Mouse (Mus musculus) CD4-positive, CD25-positive, alpha-beta regulatory T cell, adult 2 months (primary cell): ENCODE measurements around the gene Ttf2.

Source experiments
- DNase-seq: peaks from one replicate; pipeline ENCODE4 v3.0.0-alpha.2; 2012; ENCODE audit warnings: low read depth, low spot score

Ttf2 gene

DNA sequence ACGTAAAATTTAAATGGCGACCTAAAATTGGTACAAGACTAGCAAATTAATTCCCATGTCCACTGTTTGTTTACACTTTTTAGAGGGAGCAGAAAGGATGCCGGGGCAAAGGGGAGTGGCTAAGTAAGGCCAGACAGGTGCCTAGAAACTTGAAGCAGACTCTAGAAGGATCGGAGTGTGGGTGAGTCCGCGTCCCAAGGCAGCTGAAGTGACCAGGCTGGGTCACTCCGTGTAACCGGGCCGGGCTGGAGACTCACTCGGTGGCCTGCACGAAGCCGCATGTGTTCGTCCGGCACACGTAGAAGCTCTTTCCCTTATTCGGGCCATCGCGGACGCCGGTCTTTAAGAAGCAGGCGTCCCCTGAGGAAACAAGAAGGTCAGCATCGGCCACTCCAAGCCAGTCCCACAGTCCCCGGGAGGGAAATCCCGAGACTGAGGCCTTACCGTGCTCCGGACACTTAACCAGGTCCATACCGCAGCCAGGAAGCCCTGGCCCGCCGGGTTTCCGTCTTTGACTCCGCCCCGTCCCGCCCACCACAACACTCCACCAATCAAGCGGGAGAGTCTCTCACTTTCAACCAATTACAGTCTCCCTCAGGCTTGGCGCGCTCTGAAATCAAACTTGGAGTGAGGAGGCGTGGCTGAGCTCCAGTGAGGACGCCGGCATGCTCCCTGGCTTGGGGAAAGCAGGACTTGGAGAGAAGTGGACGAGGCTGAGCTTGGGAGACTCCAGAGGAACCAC is at the start of gene Ttf2:
Gene Ttf2 (minus strand): TSS at position 488 of the 742 bp plus-strand sequence.
- peak; percentile 93 for DNase-seq

GRCm38 (mm10) chr3:101018494-101018893 is 49.0 kb upstream of the Ttf2 start:
- no peak for DNase-seq

- no peak for DNase-seq
Observed at GRCm38 (mm10) chr3:101016050-101016449, 46.6 kb upstream of the Ttf2 start.

DNA sequence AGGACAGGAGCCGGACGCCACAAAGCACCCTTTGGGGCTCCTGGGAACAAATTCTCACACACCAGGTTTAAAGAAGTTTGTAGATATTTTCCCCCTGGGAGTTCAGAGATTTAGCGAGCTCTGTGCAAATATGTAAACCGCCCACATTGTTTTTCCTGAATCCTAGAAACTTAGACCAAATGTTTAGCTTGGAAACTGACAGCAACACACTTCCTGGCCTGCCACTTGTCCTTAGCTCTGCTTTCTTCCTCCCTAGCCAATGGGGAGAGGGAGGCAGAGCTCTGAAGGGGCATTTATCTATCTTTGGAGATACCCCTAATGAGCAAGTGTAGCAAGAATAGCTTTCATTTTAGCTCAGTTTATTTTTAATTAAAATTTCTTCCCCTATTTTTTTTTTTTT is 45.8 kb upstream of the Ttf2 start:
- DNase-seq: no peak

- DNase-seq: peak; percentile 54
Observed at GRCm38 (mm10) chr3:101013536-101013935, 44.1 kb upstream of the Ttf2 start.

- peak; percentile 56 for DNase-seq
Observed at GRCm38 (mm10) chr3:101013005-101013404, 43.5 kb upstream of the Ttf2 start.

DNA sequence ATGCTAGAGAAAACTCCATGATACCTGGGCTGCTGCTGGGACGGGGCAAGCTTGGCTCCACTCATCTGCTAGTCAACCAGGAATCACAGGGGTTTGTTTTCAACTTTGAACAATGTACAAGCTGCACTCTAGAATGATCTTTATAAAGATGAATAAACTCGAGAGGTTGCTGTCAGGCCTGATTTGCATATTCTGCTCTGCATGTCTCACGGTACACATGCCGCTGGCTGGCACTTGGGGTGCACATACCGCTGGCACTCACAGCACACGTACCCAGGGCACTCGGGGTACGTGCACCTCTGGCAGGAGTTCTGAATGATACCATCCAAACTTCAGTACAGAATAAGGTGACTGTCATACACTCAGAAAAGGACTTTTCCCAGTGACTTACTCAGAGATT is 43.1 kb upstream of the Ttf2 start:
- peak; percentile 71 for DNase-seq

DNA sequence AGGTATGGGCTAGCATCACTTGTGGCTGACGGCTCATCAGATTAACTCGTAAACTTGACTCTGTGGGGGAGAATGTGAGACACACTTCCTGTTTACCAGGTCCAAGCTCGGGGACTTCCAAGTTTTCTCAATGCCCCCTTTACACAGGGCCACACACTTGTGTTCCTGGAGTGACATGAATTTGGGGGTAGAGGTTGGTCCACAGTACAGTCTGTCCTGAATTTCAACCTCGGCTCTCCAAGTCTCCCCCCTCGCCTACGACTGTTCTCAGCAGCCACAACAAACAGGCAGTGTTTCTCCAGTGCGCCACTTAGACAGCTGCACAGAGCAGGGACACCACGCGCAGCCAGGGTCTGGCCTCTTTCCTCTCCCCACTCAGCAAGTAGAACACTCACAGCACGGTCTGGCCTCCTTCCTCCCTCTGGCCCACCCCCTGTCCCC is 42.7 kb upstream of the Ttf2 start:
- peak; percentile 76 for DNase-seq

GRCm38 (mm10) chr3:101011203-101011600 is 41.7 kb upstream of the Ttf2 start:
- DNase-seq: peak; percentile 43

- DNase-seq: peak; percentile 78
Observed at GRCm38 (mm10) chr3:101010589-101011202, 41.2 kb upstream of the Ttf2 start.

DNA sequence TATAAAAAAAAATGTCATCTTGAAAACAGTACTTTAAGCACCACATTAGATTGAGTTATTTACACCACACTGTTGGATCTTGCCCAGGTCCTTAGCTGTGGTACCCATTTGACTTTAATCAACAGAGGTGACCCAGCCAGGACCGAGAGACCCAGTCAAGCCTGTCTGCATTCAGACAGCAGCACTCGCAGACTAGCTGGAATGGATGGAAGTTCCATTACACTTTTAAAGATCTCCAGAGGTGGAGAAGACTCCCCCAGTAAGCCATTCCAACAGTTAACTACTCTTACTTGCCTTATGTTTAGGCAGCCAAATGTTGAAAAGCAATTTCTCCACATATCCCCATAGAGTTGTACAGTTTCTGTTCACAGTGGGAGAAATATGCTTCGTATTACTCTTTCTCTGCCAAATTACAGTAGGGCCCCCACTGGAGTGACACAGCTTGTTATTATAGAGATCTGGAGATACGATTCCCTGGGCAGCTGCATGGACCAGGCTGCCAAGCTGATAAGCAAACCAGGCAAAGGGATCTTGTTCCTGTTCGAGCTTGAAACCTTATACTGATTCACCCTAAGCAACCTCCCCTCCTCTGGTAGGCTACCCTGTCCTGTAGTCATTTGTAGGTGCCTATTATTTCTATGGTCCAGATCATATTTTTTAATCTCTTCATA is 37.8 kb upstream of the Ttf2 start:
- DNase-seq: no peak

DNA sequence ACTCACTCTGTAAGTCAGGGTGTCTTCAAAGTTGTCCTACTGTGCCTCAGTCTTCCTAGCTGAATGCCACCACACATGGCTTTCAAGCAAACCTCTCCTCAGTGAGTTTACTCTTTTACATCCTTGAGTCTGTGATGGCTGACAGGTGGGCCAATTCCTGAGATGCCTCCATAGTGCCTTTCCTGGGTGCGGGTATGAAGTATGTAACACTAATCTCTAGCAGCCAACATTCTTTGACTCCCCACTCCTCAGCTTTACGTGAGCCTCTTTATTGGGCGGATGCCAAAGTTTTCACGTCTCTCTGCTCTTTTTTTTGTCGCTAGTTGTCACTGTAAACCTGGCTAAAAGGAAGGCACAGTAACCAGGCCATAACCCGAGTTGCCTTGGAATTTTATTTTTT is 35.9 kb upstream of the Ttf2 start:
- no peak for DNase-seq

GRCm38 (mm10) chr3:101003575-101004356 is 34.3 kb upstream of the Ttf2 start:
- no peak for DNase-seq

DNA sequence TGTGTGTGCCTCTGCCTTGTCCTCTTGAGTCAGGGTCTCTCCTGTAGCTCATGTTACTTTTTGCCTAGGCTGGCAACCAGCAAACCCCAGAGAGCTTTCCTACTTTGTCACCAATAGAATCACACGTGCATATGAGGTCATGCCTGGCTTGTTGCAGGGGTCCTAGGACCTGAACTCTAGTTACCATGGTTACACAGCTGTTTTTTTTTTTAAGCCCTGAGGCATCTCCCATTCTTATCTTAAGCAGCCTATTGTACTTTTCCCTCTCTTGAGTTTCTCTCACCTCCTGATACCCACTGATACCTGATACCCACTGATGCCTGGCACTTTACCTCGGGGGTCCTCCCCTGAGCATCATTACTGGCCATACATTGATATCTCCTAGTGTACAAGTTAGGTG is 30.3 kb upstream of the Ttf2 start:
- DNase-seq: no peak

GRCm38 (mm10) chr3:100998904-100999340 is 29.5 kb upstream of the Ttf2 start:
- DNase-seq: peak; percentile 94

- DNase-seq: peak; percentile 24
Observed at GRCm38 (mm10) chr3:100997785-100998570, 28.5 kb upstream of the Ttf2 start.

DNA sequence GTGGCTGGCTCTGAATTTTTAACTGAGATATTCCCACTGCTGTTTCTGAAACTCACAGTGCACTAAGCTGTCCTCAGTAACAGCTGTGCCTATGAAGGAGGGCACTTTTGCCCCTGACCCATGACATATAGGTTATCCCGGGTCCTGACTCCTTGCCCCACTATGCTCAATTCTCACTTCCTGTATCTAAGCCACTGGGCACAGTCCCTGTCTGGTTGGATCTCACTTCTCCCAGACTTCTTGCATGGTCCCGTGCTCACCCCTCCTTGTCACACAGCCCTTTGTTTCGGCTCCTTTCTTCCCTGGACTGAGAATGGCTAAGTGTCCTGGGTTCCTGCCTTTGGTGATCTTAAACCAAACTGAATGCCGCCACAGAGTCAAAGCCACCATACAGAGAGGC is 24.8 kb upstream of the Ttf2 start:
- DNase-seq: no peak

GRCm38 (mm10) chr3:100993718-100994117 is 24.3 kb upstream of the Ttf2 start:
- peak; percentile 47 for DNase-seq

DNA sequence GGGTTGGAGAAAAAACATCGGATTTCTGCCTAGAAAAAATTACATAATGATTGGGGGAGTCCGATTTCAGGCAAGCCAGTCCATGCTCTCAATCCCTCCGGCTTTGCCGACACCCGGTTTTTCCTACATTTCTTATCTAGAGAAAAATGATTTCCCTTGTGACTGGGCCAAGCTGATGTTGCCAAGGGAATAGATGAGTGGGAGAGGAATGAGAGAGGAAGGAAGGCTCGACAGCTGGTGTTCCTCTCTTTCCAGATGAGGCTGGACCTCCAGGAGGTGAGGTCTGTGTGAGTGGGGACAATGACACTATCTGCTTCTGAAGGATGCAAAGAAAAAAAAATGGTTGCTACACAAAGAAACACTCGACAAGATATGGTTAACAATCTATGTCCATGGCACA is 23.7 kb upstream of the Ttf2 start:
- DNase-seq: no peak

DNA sequence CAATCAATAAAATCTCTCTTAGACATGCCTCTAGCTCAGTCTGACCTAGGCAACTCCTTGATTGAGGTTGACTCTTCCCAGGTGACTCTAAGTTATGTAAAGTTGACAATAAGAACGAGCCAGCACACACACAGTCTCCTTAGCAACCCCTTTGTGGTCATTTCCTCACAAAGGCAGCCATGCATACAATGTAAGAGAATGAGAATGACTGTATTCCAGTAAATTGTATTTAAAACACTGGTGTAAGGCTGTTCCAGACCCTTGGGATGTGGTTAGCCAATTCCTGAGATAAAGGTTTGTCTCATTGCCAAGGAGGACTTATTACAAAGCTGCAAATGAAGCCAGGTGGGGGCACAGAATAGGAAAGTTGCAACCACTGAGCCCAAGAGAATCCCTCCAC is 20.8 kb upstream of the Ttf2 start:
- no peak for DNase-seq

DNA sequence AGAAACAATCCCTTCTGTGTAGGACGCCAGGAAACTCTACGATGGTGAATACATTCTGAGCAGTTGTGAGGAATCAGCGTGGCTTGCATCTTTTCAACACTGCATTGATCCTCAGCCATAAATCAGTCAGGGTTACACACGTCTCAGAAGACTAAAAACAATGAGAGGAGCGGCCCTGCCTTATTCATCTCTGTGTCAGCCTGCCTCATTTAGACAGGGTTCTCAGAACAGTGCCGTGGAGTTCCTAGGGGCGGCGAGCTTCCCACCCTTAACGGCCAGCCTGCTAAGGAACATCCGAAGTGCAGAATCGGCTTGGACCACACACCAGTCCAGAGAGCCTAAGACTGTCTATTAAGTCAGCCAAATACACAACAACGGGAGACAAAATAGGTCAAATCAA is 20.0 kb upstream of the Ttf2 start:
- DNase-seq: no peak
